11 mouse cellular contexts compared by ENCODE assay signal in the genomic region with DNA sequence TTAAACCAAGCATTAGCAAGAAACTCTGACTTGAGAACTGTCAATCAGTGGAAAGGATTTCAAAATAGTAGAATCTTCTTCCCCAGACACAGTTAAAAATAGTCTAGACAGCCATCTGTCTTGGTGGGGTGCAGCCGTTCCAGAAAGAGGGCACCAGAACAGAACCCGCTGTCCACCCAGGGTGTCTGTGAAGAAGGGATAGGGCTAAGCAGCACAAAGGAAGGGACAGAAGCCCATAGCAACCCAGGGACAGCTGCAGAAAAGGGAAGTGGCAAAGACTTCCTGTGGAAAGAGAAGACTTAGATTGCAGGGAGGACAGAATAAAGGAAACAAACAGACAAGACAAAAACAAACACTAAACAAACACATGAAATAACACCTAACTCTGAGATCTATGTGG. TPM values are rescaled to one million over a fixed set of nuclear protein-coding genes. Genes with fewer than 3 reads are reported as not detected.
DNase-seq lines count a peak whose midpoint lies in the region; ATAC-seq and TF ChIP-seq lines count a peak whose summit lies in the region.
"Had no signal": no experiment of that assay in that cellular context is flagged by ENCODE, and none has a peak within 500 bp of the region (broad histone marks: within the 10 kb centered on the region; RNA-seq: fewer than 3 reads in every experiment).

No protein-coding gene starts in this region.

- no peak overlapping the region for H3K27ac ChIP-seq in forebrain, embryonic 13.5 days
- H3K27ac ChIP-seq in forebrain, embryonic 10.5 days, result no peak overlapping the region
- H3K27ac ChIP-seq in cerebellum, adult 2 months (ENCODE audit: insufficient read depth, low read length), result no peak overlapping the region
- H3K27ac ChIP-seq: midbrain, embryonic 12.5 days; stomach, postnatal 0 days had no signal

- H3K79me2 ChIP-seq in myocyte (ENCODE audit: control insufficient read depth, insufficient read depth), result peaks cover 86% of the 10 kb centered on the region

- intact Hi-C loops in left cerebral cortex, postnatal 25 days (cut with DNase I), result loop anchor here (5.0 kb wide), 1 partner anchor 60 kb away; no protein-coding TSS in a partner anchor

- DNase-seq in forebrain, embryonic 10.5 days (ENCODE audit: extremely low spot score, low spot score), result no peak
- peak; percentile 28 to 55 for DNase-seq in left cerebral cortex, postnatal 25 days (ENCODE audit: low spot score in 2 of 2)
- DNase-seq in left cerebral cortex, adult 8-10 months (ENCODE audit: low spot score in 2 of 2), result no peak
- DNase-seq in cerebellum, adult 2 months, result peak; percentile 54 to 61
- DNase-seq in retina, embryonic 14.5 days (ENCODE audit: low spot score), result no peak
- no peak for DNase-seq in adrenal gland, adult (ENCODE audit: inconsistent age in 2 of 2, low spot score in 1 of 2)
- DNase-seq: adrenal gland, postnatal 25 days had no signal

- no peak overlapping the region for H3K4me3 ChIP-seq in forebrain, embryonic 13.5 days
- no peak overlapping the region for H3K4me3 ChIP-seq in forebrain, embryonic 10.5 days
- no peak overlapping the region for H3K4me3 ChIP-seq in cerebellum, adult 2 months (replicated peaks; ENCODE audit: insufficient read depth, low read depth, low read length)
- no peak overlapping the region for H3K4me3 ChIP-seq in myocyte
- H3K4me3 ChIP-seq: midbrain, embryonic 12.5 days had no signal

- no peak overlapping the region for H3ac ChIP-seq in myocyte (ENCODE audit: control insufficient read depth, insufficient read length)

- H3K9me3 ChIP-seq in forebrain, embryonic 13.5 days (replicated peaks), result no peaks in the 10 kb centered on the region
- H3K9me3 ChIP-seq in forebrain, embryonic 10.5 days, result no peaks in the 10 kb centered on the region
- H3K9me3 ChIP-seq: midbrain, embryonic 12.5 days had no signal

- peak; percentile 30; the same call in 1 of the 2 replicates for ATAC-seq in forebrain, embryonic 13.5 days

- no peak for TF ChIP-seq POLR2A in cerebellum, adult 2 months (IDR thresholded peaks at IDR 0.05; ENCODE audit: borderline replicate concordance, insufficient read depth, low read length)
- no peak for TF ChIP-seq POLR2A in myocyte (IDR thresholded peaks at IDR 0.05; ENCODE audit: insufficient read length, low read depth)

- 57% methylated on average over 2 of the region's 2 CpGs for WGBS in forebrain, embryonic 13.5 days
- WGBS in forebrain, embryonic 10.5 days, result 81% methylated on average over 2 of the region's 2 CpGs
- WGBS in cerebellum, adult 2 months, result 1% methylated on average over 2 of the region's 2 CpGs

- H3K9ac ChIP-seq in forebrain, embryonic 13.5 days, result no peak overlapping the region
- H3K9ac ChIP-seq: midbrain, embryonic 12.5 days had no signal

- H3K27me3 ChIP-seq in forebrain, embryonic 13.5 days, result no peaks in the 10 kb centered on the region
- H3K27me3 ChIP-seq in forebrain, embryonic 10.5 days (ENCODE audit: poor library complexity, severe bottlenecking), result no peaks in the 10 kb centered on the region
- no peaks in the 10 kb centered on the region for H3K27me3 ChIP-seq in cerebellum, adult 2 months (ENCODE audit: control insufficient read depth, insufficient read depth, low read length)
- no peaks in the 10 kb centered on the region for H3K27me3 ChIP-seq in myocyte (ENCODE audit: control insufficient read depth, insufficient read depth, insufficient read length)
- H3K27me3 ChIP-seq: midbrain, embryonic 12.5 days had no signal

- H3K4me1 ChIP-seq in forebrain, embryonic 13.5 days, result peaks cover 24% of the 10 kb centered on the region
- peaks cover 14% of the 10 kb centered on the region for H3K4me1 ChIP-seq in forebrain, embryonic 10.5 days
- peaks cover 25% of the 10 kb centered on the region for H3K4me1 ChIP-seq in cerebellum, adult 2 months (ENCODE audit: control insufficient read depth, insufficient read depth, low read length)

- H3K36me3 ChIP-seq in forebrain, embryonic 13.5 days (ENCODE audit: poor library complexity, severe bottlenecking), result no peaks in the 10 kb centered on the region
- H3K36me3 ChIP-seq in forebrain, embryonic 10.5 days (replicated peaks), result no peaks in the 10 kb centered on the region
- no peaks in the 10 kb centered on the region for H3K36me3 ChIP-seq in myocyte (ENCODE audit: control insufficient read depth, insufficient read depth)
- H3K36me3 ChIP-seq: midbrain, embryonic 12.5 days had no signal

- no peak overlapping the region for H3K4me2 ChIP-seq in forebrain, embryonic 13.5 days
- peak overlapping the region; percentile 8 for H3K4me2 ChIP-seq in myocyte (ENCODE audit: low read depth)
- H3K4me2 ChIP-seq: midbrain, embryonic 12.5 days had no signal

- no peak for TF ChIP-seq CTCF in cerebellum, adult 2 months (IDR thresholded peaks at IDR 0.05; ENCODE audit: borderline replicate concordance, insufficient read depth, low read depth, low read length)

TF ChIP-seq in myocyte, 11 proteins besides CTCF, POLR2A, EP300 and RAD21:
- no peak for TF ChIP-seq TCF12 (IDR thresholded peaks at IDR 0.05; ENCODE audit: insufficient read depth, poor library complexity, severe bottlenecking)
- peak in 2 of 3 experiments; percentile 24 to 55 for TF ChIP-seq MYOD1 (IDR thresholded peaks at IDR 0.05; ENCODE audit: control insufficient read depth in 1 of 3, insufficient read length in 2 of 3, low read depth in 2 of 3)
- TF ChIP-seq MYOG (IDR thresholded peaks at IDR 0.05; ENCODE audit: control insufficient read depth in 1 of 3, insufficient read depth in 1 of 3, insufficient read length in 2 of 3, low read depth in 2 of 3), result peak in 2 of 3 experiments; percentile 10 to 24

RNA-seq across cellular contexts. Expression of gene Srgap2, which starts 34.8 kb away (rescaled TPM):
- 14.5 and 16.8 TPM in 2 replicates for polyA plus RNA-seq in forebrain, embryonic 13.5 days (2015; fragmentation: Nextera tagmentation; extraction: Ambion mirVana)
- polyA plus RNA-seq in forebrain, embryonic 10.5 days (2016; fragmentation: Nextera tagmentation; extraction: Ambion mirVana), result 19.1 and 21.2 TPM in 2 replicates
- 10 to 100 TPM; 82.7 to 83.7 TPM for total RNA-seq in left cerebral cortex, postnatal 25 days (2021)
- 10 to 100 TPM; 70.7 to 81.5 (median 76.7) TPM for total RNA-seq in left cerebral cortex, adult 8-10 months (2022)
- 83.1 and 94.6 TPM in 2 replicates for polyA plus RNA-seq in cerebellum, adult 2 months (2012; rRNA removed)
- 19.1 TPM for polyA plus RNA-seq in myocyte (2012; fragmentation: generic; extraction: Trizol)

RNA-seq across cellular contexts. Expression of gene Fam72a, which starts 35.3 kb away (rescaled TPM):
- polyA plus RNA-seq in forebrain, embryonic 13.5 days (2015; fragmentation: Nextera tagmentation; extraction: Ambion mirVana), result 3.7 and 4.3 TPM in 2 replicates
- polyA plus RNA-seq in forebrain, embryonic 10.5 days (2016; fragmentation: Nextera tagmentation; extraction: Ambion mirVana), result 5.3 and 5.7 TPM in 2 replicates
- 1 to 10 TPM; 1.1 to 1.2 TPM for total RNA-seq in left cerebral cortex, postnatal 25 days (2021)
- 1 to 10 TPM; 1.1 to 1.5 (median 1.3) TPM for total RNA-seq in left cerebral cortex, adult 8-10 months (2022)
- 1.9 TPM in 2 replicates for polyA plus RNA-seq in cerebellum, adult 2 months (2012; rRNA removed)
- polyA plus RNA-seq in myocyte (2012; fragmentation: generic; extraction: Trizol), result 1.9 TPM

Comparison
In these comparisons a context has a peak if more than half of its experiments do, and no peak if none do; other contexts are left out.
1. DNase-seq: peak in left cerebral cortex, postnatal 25 days (2 of 2) and cerebellum, adult 2 months (2 of 2); none in forebrain, embryonic 10.5 days (single experiment), left cerebral cortex, adult 8-10 months (0 of 2), retina, embryonic 14.5 days (single experiment) and adrenal gland, adult (0 of 2).